Mouse (Mus musculus): ENCODE measurements at regions not wholly inside any gene's neighbourhood (a gene's known extent, or its start where the extent isn't known, plus 50 kb on each side); places are given as distances from the start of the nearest gene placed in this dataset.

DNA sequence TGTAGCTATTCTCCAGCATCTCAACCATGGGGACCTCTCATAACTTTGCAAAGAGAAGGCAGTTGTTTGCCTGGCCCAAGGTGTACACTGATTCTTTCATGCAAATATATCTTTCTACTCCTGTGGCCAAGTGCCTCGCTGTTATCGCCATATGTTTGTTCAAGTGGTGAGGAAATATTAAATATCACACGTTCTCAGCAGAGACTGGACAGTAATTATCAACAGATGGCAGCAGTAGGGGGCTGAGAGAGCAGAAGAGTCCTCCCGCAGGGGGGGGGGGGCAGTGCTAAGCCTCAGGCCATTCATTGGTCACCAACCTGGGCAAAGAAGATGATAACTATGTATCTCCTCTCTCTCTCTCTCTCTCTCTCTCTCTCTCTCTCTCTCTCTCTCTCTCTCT lies 337.6 kb downstream of the Rab28 start:
- Histone ChIP-seq H3K36me3 (ENCODE audit: control insufficient read depth, insufficient read depth) (no peaks in the 10 kb centered on the region), H3K4me3 (replicated peaks; ENCODE audit: low read length) (no peak overlapping the region), H3K9me3 (ENCODE audit: control insufficient read depth, low read length) (no peaks in the 10 kb centered on the region), H3K27me3 (replicated peaks; ENCODE audit: control insufficient read depth, insufficient read depth, low read length) (no peaks in the 10 kb centered on the region), H3K4me1 (replicated peaks; ENCODE audit: control insufficient read depth, insufficient read depth, low read length) (peaks cover 2% of the 10 kb centered on the region; the same call in 1 of the 2 replicates), H3K27ac (ENCODE audit: low read length) (no peak overlapping the region), H3K4me2 (ENCODE audit: low read length) (no peak overlapping the region), H3K9ac (replicated peaks; ENCODE audit: low read depth, low read length) (no peak overlapping the region)
- no peak for ATAC-seq
- WGBS, result 58% methylated on average over 4 of the region's 4 CpGs

- ATAC-seq, result no peak
- 45% methylated on average over 3 of the region's 3 CpGs for WGBS
- no peaks in the 10 kb centered on the region for H3K27me3 ChIP-seq (replicated peaks; ENCODE audit: control insufficient read depth, insufficient read depth, low read length)
Observed at GRCm38 (mm10) chr5:41369907-41370306, 338.1 kb downstream of the Rab28 start.

GRCm38 (mm10) chr5:41365883-41366282 lies 342.1 kb downstream of the Rab28 start:
- no peak overlapping the region for H3K27ac ChIP-seq (ENCODE audit: low read length)
- H3K27me3 ChIP-seq (replicated peaks; ENCODE audit: control insufficient read depth, insufficient read depth, low read length), result no peaks in the 10 kb centered on the region
- no peak for ATAC-seq
- H3K36me3 ChIP-seq (ENCODE audit: control insufficient read depth, insufficient read depth), result no peaks in the 10 kb centered on the region
- 82% methylated on average over 4 of the region's 4 CpGs for WGBS
- no peak overlapping the region for H3K4me2 ChIP-seq (ENCODE audit: low read length)
- H3K4me1 ChIP-seq (replicated peaks; ENCODE audit: control insufficient read depth, insufficient read depth, low read length), result no peaks in the 10 kb centered on the region
- H3K4me3 ChIP-seq (replicated peaks; ENCODE audit: low read length), result no peak overlapping the region
- H3K9ac ChIP-seq (replicated peaks; ENCODE audit: low read depth, low read length), result no peak overlapping the region
- H3K9me3 ChIP-seq (ENCODE audit: control insufficient read depth, low read length), result no peaks in the 10 kb centered on the region

More at GRCm38 (mm10) chr5:41369907-41370306, 338.1 kb downstream of the Rab28 start:
- peaks cover 2% of the 10 kb centered on the region; the same call in 1 of the 2 replicates for H3K4me1 ChIP-seq (replicated peaks; ENCODE audit: control insufficient read depth, insufficient read depth, low read length)
- no peaks in the 10 kb centered on the region for H3K9me3 ChIP-seq (ENCODE audit: control insufficient read depth, low read length)
- no peak overlapping the region for H3K4me3 ChIP-seq (replicated peaks; ENCODE audit: low read length)
- H3K9ac ChIP-seq (replicated peaks; ENCODE audit: low read depth, low read length), result no peak overlapping the region
- no peak overlapping the region for H3K27ac ChIP-seq (ENCODE audit: low read length)
- H3K36me3 ChIP-seq (ENCODE audit: control insufficient read depth, insufficient read depth), result no peaks in the 10 kb centered on the region
- H3K4me2 ChIP-seq (ENCODE audit: low read length), result no peak overlapping the region

DNA sequence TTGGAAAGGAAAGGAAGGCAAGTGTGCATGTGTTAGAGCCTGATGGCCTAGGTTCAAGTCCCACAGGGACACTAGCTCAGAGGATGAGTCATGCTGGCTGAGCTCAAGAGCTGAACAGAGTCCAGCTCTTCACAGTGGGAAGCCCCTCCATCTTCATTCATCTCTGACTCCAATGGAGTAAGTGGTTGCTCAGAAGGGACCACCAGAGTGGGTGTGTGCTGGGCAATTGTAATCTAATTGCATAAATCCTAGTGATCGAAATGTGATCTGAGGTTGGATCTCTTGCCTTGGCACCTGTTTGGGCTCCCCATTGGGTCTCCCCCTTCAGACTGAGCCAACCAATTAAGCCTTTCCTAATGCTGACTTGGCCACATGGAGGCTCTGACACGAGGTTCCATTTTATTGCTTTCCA lies 359.5 kb downstream of the Rab28 start:
- Histone ChIP-seq H3K4me3 (replicated peaks; ENCODE audit: low read length) (no peak overlapping the region), H3K4me1 (replicated peaks; ENCODE audit: control insufficient read depth, insufficient read depth, low read length) (no peaks in the 10 kb centered on the region), H3K36me3 (ENCODE audit: control insufficient read depth, insufficient read depth) (no peaks in the 10 kb centered on the region), H3K4me2 (ENCODE audit: low read length) (no peak overlapping the region), H3K9me3 (ENCODE audit: control insufficient read depth, low read length) (no peaks in the 10 kb centered on the region), H3K9ac (replicated peaks; ENCODE audit: low read depth, low read length) (no peak overlapping the region), H3K27ac (ENCODE audit: low read length) (no peak overlapping the region), H3K27me3 (replicated peaks; ENCODE audit: control insufficient read depth, insufficient read depth, low read length) (no peaks in the 10 kb centered on the region)
- 56% methylated on average over 2 of the region's 2 CpGs for WGBS
- 0 out of 2 replicates have a peak, but pooled peaks have one; percentile 36 for ATAC-seq

DNA sequence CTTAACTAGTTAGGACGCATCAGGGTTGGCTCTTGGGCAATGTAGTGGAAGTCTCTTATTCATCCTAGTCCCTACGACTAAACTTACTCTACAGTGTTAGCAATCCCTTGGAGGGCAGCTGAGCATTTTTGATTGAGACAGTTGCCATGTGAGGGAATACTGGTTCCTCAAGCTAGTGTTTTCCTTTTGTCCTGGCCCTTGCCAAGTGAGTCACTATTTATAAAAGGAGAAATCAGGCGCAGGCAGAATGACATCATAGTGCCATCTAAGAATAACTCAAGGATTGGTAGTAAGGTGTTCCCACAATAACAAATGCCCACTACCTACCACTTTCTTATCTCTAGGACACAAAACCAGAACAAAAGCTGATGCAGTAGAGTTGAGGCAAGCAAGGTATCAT lies 360.5 kb downstream of the Rab28 start:
- H3K36me3 ChIP-seq (ENCODE audit: control insufficient read depth, insufficient read depth), result no peaks in the 10 kb centered on the region
- H3K4me1 ChIP-seq (replicated peaks; ENCODE audit: control insufficient read depth, insufficient read depth, low read length), result no peaks in the 10 kb centered on the region
- H3K27me3 ChIP-seq (replicated peaks; ENCODE audit: control insufficient read depth, insufficient read depth, low read length), result no peaks in the 10 kb centered on the region
- no peak for ATAC-seq
- no peaks in the 10 kb centered on the region for H3K9me3 ChIP-seq (ENCODE audit: control insufficient read depth, low read length)
- no peak overlapping the region for H3K9ac ChIP-seq (replicated peaks; ENCODE audit: low read depth, low read length)
- no peak overlapping the region for H3K27ac ChIP-seq (ENCODE audit: low read length)
- whole genome bisulfite sequencing, result 84% methylated on average over 3 of the region's 3 CpGs
- no peak overlapping the region for H3K4me2 ChIP-seq (ENCODE audit: low read length)
- H3K4me3 ChIP-seq (replicated peaks; ENCODE audit: low read length), result no peak overlapping the region

- ATAC-seq, result no peak
- 98% methylated on average over 1 of the region's 1 CpGs for WGBS
- H3K4me2 ChIP-seq (ENCODE audit: low read length), result no peak overlapping the region
- H3K4me1 ChIP-seq (replicated peaks; ENCODE audit: control insufficient read depth, insufficient read depth, low read length), result no peaks in the 10 kb centered on the region
- H3K27ac ChIP-seq (ENCODE audit: low read length), result no peak overlapping the region
- H3K9me3 ChIP-seq (ENCODE audit: control insufficient read depth, low read length), result no peaks in the 10 kb centered on the region
- no peaks in the 10 kb centered on the region for H3K36me3 ChIP-seq (ENCODE audit: control insufficient read depth, insufficient read depth)
- H3K9ac ChIP-seq (replicated peaks; ENCODE audit: low read depth, low read length), result no peak overlapping the region
- no peak overlapping the region for H3K4me3 ChIP-seq (replicated peaks; ENCODE audit: low read length)
- no peaks in the 10 kb centered on the region for H3K27me3 ChIP-seq (replicated peaks; ENCODE audit: control insufficient read depth, insufficient read depth, low read length)
Observed at GRCm38 (mm10) chr5:41340581-41340980, 367.4 kb downstream of the Rab28 start.

DNA sequence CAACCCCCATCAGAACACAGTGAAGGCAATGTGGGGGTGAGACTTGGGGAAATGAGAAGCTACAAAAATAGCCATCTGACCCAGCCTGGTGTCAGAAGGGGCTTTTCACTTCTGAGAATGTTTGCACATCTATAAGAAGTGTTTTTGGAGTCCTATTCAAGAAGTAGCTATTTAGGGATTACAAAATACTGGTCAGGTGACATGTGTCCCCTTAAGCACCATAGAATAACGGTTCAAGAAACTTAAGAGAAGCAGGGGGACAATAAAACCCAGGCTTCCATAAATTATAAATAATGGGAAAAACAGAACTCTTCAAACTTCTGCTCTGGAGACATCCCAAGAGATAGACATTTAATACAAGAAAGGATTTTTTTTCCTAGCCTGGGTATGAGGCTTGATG lies 411.5 kb downstream of the Rab28 start:
- no peak overlapping the region for H3K4me3 ChIP-seq (replicated peaks; ENCODE audit: low read length)
- H3K27me3 ChIP-seq (replicated peaks; ENCODE audit: control insufficient read depth, insufficient read depth, low read length), result no peaks in the 10 kb centered on the region
- H3K4me2 ChIP-seq (ENCODE audit: low read length), result no peak overlapping the region
- 66% methylated on average over 1 of the region's 1 CpGs for WGBS
- H3K4me1 ChIP-seq (replicated peaks; ENCODE audit: control insufficient read depth, insufficient read depth, low read length), result no peaks in the 10 kb centered on the region
- no peak for ATAC-seq
- no peaks in the 10 kb centered on the region for H3K36me3 ChIP-seq (ENCODE audit: control insufficient read depth, insufficient read depth)
- H3K9ac ChIP-seq (replicated peaks; ENCODE audit: low read depth, low read length), result no peak overlapping the region
- H3K9me3 ChIP-seq (ENCODE audit: control insufficient read depth, low read length), result no peaks in the 10 kb centered on the region
- H3K27ac ChIP-seq (ENCODE audit: low read length), result no peak overlapping the region

- Histone ChIP-seq H3K9me3 (ENCODE audit: control insufficient read depth, low read length) (no peaks in the 10 kb centered on the region), H3K36me3 (ENCODE audit: control insufficient read depth, insufficient read depth) (no peaks in the 10 kb centered on the region), H3K27me3 (replicated peaks; ENCODE audit: control insufficient read depth, insufficient read depth, low read length) (no peaks in the 10 kb centered on the region), H3K4me1 (replicated peaks; ENCODE audit: control insufficient read depth, insufficient read depth, low read length) (no peaks in the 10 kb centered on the region), H3K4me3 (replicated peaks; ENCODE audit: low read length) (no peak overlapping the region), H3K27ac (ENCODE audit: low read length) (no peak overlapping the region), H3K9ac (replicated peaks; ENCODE audit: low read depth, low read length) (no peak overlapping the region), H3K4me2 (ENCODE audit: low read length) (no peak overlapping the region)
- ATAC-seq, result no peak
Observed at GRCm38 (mm10) chr5:41266731-41267130, 441.2 kb downstream of the Rab28 start.

GRCm38 (mm10) chr5:41266317-41266716 lies 441.6 kb downstream of the Rab28 start:
- Histone ChIP-seq H3K9me3 (ENCODE audit: control insufficient read depth, low read length) (no peaks in the 10 kb centered on the region), H3K27ac (ENCODE audit: low read length) (no peak overlapping the region), H3K4me2 (ENCODE audit: low read length) (no peak overlapping the region), H3K9ac (replicated peaks; ENCODE audit: low read depth, low read length) (no peak overlapping the region), H3K4me1 (replicated peaks; ENCODE audit: control insufficient read depth, insufficient read depth, low read length) (no peaks in the 10 kb centered on the region), H3K27me3 (replicated peaks; ENCODE audit: control insufficient read depth, insufficient read depth, low read length) (no peaks in the 10 kb centered on the region), H3K36me3 (ENCODE audit: control insufficient read depth, insufficient read depth) (no peaks in the 10 kb centered on the region), H3K4me3 (replicated peaks; ENCODE audit: low read length) (no peak overlapping the region)
- no peak for ATAC-seq
- 17% methylated on average over 2 of the region's 2 CpGs for WGBS

- no peaks in the 10 kb centered on the region for H3K27me3 ChIP-seq (replicated peaks; ENCODE audit: control insufficient read depth, insufficient read depth, low read length)
- no peak overlapping the region for H3K9ac ChIP-seq (replicated peaks; ENCODE audit: low read depth, low read length)
- H3K4me2 ChIP-seq (ENCODE audit: low read length), result no peak overlapping the region
- WGBS, result 40% methylated on average over 5 of the region's 5 CpGs
- ATAC-seq, result no peak
- no peaks in the 10 kb centered on the region for H3K36me3 ChIP-seq (ENCODE audit: control insufficient read depth, insufficient read depth)
- H3K9me3 ChIP-seq (ENCODE audit: control insufficient read depth, low read length), result no peaks in the 10 kb centered on the region
- H3K4me3 ChIP-seq (replicated peaks; ENCODE audit: low read length), result no peak overlapping the region
- no peak overlapping the region for H3K27ac ChIP-seq (ENCODE audit: low read length)
- no peaks in the 10 kb centered on the region for H3K4me1 ChIP-seq (replicated peaks; ENCODE audit: control insufficient read depth, insufficient read depth, low read length)
Observed at GRCm38 (mm10) chr5:41261654-41262237, 446.2 kb downstream of the Rab28 start.

Measured in forebrain, embryonic 16.5 days (tissue).